Mouse (Mus musculus) layer of hippocampus, adult 2 months (tissue): ENCODE results near the gene Gm14214. TPM values are rescaled to one million over a fixed set of nuclear protein-coding genes. Genes with fewer than 3 reads are reported as not detected.

Experiments
- DNase-seq, 2 experiments: peaks; one replicate each; pipeline ENCODE4 v3.0.0; 2022; ENCODE audit warnings: low spot score in 2 of 2
- H3K27ac ChIP-seq: fragments of 200-600 bp; 2 replicates; pipeline ENCODE4 v1.8.1; 2022
- H3K4me3 ChIP-seq: fragments of 200-600 bp; 2 replicates; pipeline ENCODE4 v1.8.1; 2022; ENCODE audit warnings: mild to moderate bottlenecking
- CTCF ChIP-seq: fragments of 200-600 bp; conservative IDR thresholded peaks from 2 replicates; pipeline ENCODE4 v1.8.1; 2022; ENCODE audit warnings: antibody characterized with exemption, mild to moderate bottlenecking, moderate library complexity
- long read RNA-seq, 2 experiments: library from polyadenylated mRNA; stranded (forward); transcript quantifications; one replicate each; pipeline ENCODE4 v2.0.0; 2021; ENCODE audit warnings: borderline mapping rate in 2 of 2
- total RNA-seq, 2 experiments: library from RNA; stranded (reverse); gene quantifications; 2 replicates each; pipeline ENCODE4 v1.2.3; 2021

Gm14214 gene
- not detected for total RNA-seq
- long read RNA-seq, experiment 1: 0 reads
- long read RNA-seq, experiment 2: 0 reads

- Histone ChIP-seq H3K4me3 (no peak within 1 kb of the TSS), H3K27ac (no peak within 1 kb of the TSS)
- TF ChIP-seq CTCF: no peak
- no peak for DNase-seq
Measured at GRCm38 (mm10) chr2:154769930-154770329, at the start of gene Gm14214. Gene Gm14214 (minus strand): TSS chr2:154770030.

- no peak overlapping the region for H3K4me3 ChIP-seq
Measured at GRCm38 (mm10) chr2:154818599-154818998, 48.8 kb upstream of the Gm14214 start.

GRCm38 (mm10) chr2:154817788-154818187 is 48.0 kb upstream of the Gm14214 start:
- Histone ChIP-seq H3K27ac (no peak overlapping the region), H3K4me3 (no peak overlapping the region)
- peak; percentile 81 for TF ChIP-seq CTCF
- DNase-seq: peak; percentile 38 to 49

More at GRCm38 (mm10) chr2:154818599-154818998, 48.8 kb upstream of the Gm14214 start:
- no peak overlapping the region for H3K27ac ChIP-seq
- no peak for DNase-seq
- no peak for TF ChIP-seq CTCF

GRCm38 (mm10) chr2:154817089-154817488 is 47.3 kb upstream of the Gm14214 start:
- no peak for TF ChIP-seq CTCF
- Histone ChIP-seq H3K4me3 (no peak overlapping the region), H3K27ac (no peak overlapping the region)
- no peak for DNase-seq

- Histone ChIP-seq H3K27ac (no peak overlapping the region), H3K4me3 (no peak overlapping the region)
- DNase-seq: no peak
- no peak for TF ChIP-seq CTCF
Measured at GRCm38 (mm10) chr2:154813426-154813825, 43.6 kb upstream of the Gm14214 start.

GRCm38 (mm10) chr2:154810821-154811220 is 41.0 kb upstream of the Gm14214 start:
- TF ChIP-seq CTCF: no peak
- no peak overlapping the region for H3K27ac ChIP-seq
- no peak for DNase-seq
- no peak overlapping the region for H3K4me3 ChIP-seq

GRCm38 (mm10) chr2:154809107-154809762 is 39.4 kb upstream of the Gm14214 start:
- no peak overlapping the region for H3K4me3 ChIP-seq
- peak; percentile 54 for TF ChIP-seq CTCF
- no peak overlapping the region for H3K27ac ChIP-seq
- DNase-seq: no peak

- Histone ChIP-seq H3K4me3 (no peak overlapping the region), H3K27ac (no peak overlapping the region)
- no peak for TF ChIP-seq CTCF
- no peak for DNase-seq
Measured at GRCm38 (mm10) chr2:154807689-154808088, 37.9 kb upstream of the Gm14214 start.

- no peak overlapping the region for H3K27ac ChIP-seq
- no peak for DNase-seq
- no peak for TF ChIP-seq CTCF
- no peak overlapping the region for H3K4me3 ChIP-seq
Measured at GRCm38 (mm10) chr2:154803845-154804244, 34.0 kb upstream of the Gm14214 start.

GRCm38 (mm10) chr2:154803372-154803771 is 33.5 kb upstream of the Gm14214 start:
- no peak for DNase-seq
- Histone ChIP-seq H3K4me3 (no peak overlapping the region), H3K27ac (no peak overlapping the region)
- TF ChIP-seq CTCF: no peak

GRCm38 (mm10) chr2:154791661-154792642 is 22.1 kb upstream of the Gm14214 start:
- DNase-seq: peak; percentile 57 to 58
- H3K27ac ChIP-seq: peak overlapping the region; percentile 100
- H3K4me3 ChIP-seq: peak overlapping the region; percentile 95
- TF ChIP-seq CTCF: no peak

GRCm38 (mm10) chr2:154790656-154791483 is 21.0 kb upstream of the Gm14214 start, which contains the start of the genes Raly and a:
Gene Raly (plus strand): TSS chr2:154791096.
Gene a (plus strand): TSS chr2:154791402.
- peak; percentile 38 for TF ChIP-seq CTCF
- Histone ChIP-seq H3K27ac (peak within 1 kb of the TSS; percentile 100), H3K4me3 (peak within 1 kb of the TSS; percentile 95)
- DNase-seq: peak; percentile 94 to 96
